Mouse (Mus musculus): ENCODE measurements around the gene Smap1. TPM values are rescaled to one million over a fixed set of nuclear protein-coding genes. Genes with fewer than 3 reads are reported as not detected.

Smap1 gene
- total RNA-seq, 4 experiments from 2014 or later: 131 to 152 (median 139) TPM

- no peak for DNase-seq (ENCODE audit: low spot score in 2 of 2)
Measured at GRCm38 (mm10) chr1:23836630-23837029, 85.5 kb downstream of the Smap1 start.

DNA sequence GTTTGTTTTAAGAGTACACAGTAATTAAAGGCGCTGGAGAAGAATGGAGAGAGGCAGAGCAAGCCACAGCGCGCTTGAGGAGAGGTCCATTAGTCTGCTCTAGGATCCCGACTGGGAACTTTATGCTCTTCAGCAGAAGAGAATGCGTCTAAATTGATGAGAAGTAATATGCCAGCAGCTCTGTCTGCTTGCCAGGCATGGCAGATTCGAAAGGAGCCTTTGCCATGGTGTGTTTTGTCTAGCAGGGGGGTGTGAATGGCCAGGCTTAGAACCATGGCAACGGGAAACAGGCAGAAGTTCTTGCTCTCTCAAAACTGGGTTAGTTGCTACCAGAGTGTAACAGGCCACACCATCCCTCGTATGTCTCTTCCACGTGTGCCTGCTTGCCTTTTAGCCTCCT, 87.3 kb downstream of the Smap1 start:
- no peak for DNase-seq (ENCODE audit: low spot score in 2 of 2)

GRCm38 (mm10) chr1:23834246-23834645, 87.9 kb downstream of the Smap1 start:
- DNase-seq (ENCODE audit: low spot score in 2 of 2): no peak

DNA sequence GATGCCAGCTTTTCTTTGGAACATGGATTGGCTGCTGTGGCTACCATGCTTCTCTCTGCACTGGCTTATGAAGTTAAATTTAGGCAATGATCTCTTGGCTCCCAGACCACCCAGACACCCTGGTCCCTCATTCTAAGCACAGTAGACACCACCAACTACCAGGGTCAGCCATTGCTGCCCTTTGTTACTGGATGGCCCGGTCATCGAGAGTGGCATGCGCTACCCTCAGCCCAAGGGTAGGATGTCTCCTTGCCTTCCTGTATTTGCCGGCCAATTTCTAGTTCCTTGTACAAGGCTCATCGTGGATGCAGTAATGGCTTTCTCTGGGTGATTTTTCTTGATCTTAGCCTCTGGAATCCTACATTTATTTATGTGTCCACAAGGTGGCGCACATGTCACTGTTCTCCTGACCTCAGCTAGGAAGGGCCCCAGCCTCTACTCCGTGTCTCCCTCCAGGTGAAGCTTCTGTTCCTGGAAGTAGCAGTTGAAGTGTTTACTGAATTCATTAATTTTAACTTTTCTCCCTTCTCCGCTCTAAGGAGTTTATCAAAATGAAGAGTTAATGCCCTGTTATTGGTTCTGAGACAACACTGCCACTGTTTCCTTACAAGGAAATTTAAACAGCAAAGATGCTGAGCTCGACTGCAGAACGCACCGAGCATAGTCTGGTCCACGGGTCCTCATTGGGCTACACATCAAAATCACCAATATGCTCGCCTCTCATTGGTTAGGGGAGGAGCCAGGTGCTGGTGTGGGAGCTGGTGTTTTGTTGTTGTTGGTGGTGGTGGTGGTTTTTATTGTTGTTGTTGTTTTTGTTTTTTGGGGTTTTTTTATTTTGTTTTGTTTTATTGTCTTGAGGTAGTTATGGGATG, 95.0 kb downstream of the Smap1 start:
- DNase-seq (ENCODE audit: low spot score in 2 of 2): no peak

- no peak for DNase-seq (ENCODE audit: low spot score in 2 of 2)
Measured at GRCm38 (mm10) chr1:23821615-23822014, 100.5 kb downstream of the Smap1 start.

GRCm38 (mm10) chr1:23798306-23798705, 123.8 kb downstream of the Smap1 start:
- no peak for DNase-seq (ENCODE audit: low spot score in 2 of 2)

Other genes with a start within 250 kb of the Smap1 start
- gene B3gat2, start 160.6 kb downstream of the Smap1 start, total RNA-seq (2022): 1 to 10 TPM; 7.9 to 9.3 (median 9.0) TPM
- gene Sdhaf4, start 83.3 kb upstream of the Smap1 start, total RNA-seq (2022): 10 to 100 TPM; 45.8 to 54.6 (median 51.3) TPM
- gene Fam135a, start 178.0 kb upstream of the Smap1 start, total RNA-seq (2022): 10 to 100 TPM; 32.0 to 37.2 (median 32.5) TPM

Measured in left cerebral cortex, adult 8-10 months (tissue).